Mouse (Mus musculus) colon, adult 2 months (tissue): ENCODE measurements around the gene Olfr1315-ps1. TPM values are rescaled to one million over a fixed set of nuclear protein-coding genes. Genes with fewer than 3 reads are reported as not detected.

ENCODE experiments used
- polyA plus RNA-seq: library from polyadenylated mRNA; depleted of rRNA; stranded (reverse); fragments of >200 nt; gene quantifications from 2 replicates; pipeline ENCODE4 v1.2.3, GENCODE M21; 2012; rRNA removed

Olfr1315-ps1 gene
- not detected in 2 replicates for polyA plus RNA-seq

DNA sequence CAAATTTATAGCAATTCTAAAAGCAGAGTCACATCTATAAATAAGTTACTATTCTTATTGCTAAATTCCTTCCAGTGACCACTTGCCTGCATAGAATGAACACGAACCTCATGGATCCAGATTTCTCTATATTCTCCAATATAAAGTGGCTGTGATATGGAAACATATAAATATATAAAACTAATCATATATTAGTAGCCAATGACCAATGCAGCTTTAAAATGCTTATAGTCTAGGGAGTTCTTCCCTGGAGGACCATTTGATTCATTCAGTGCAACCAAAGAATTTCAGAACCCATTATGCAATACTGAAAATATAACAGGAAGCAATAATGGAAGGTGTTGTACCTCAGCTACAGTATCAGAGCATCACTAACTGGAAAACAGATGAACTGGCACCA is at the start of gene Olfr1315-ps1:
Gene Olfr1315-ps1, minus strand, starts transcription at position 101 of the 400 bp plus-strand sequence.

GRCm38 (mm10) chr2:112153898-112154297 is 38.7 kb upstream of the Olfr1315-ps1 start, which contains the start of gene Olfr1318:
TSS of gene Olfr1318 (plus strand) at chr2:112154198.

GRCm38 (mm10) chr2:112140029-112140428 is 24.8 kb upstream of the Olfr1315-ps1 start, which contains the start of gene Olfr1317:
TSS of gene Olfr1317 (plus strand) at chr2:112140329.

GRCm38 (mm10) chr2:112134877-112135276 is 19.6 kb upstream of the Olfr1315-ps1 start, which contains the start of gene Olfr1316:
TSS of gene Olfr1316 (minus strand) at chr2:112134977.

GRCm38 (mm10) chr2:112096681-112097080 is 18.6 kb downstream of the Olfr1315-ps1 start, which contains the start of gene Olfr1314:
TSS of gene Olfr1314 (minus strand) at chr2:112096781.

DNA sequence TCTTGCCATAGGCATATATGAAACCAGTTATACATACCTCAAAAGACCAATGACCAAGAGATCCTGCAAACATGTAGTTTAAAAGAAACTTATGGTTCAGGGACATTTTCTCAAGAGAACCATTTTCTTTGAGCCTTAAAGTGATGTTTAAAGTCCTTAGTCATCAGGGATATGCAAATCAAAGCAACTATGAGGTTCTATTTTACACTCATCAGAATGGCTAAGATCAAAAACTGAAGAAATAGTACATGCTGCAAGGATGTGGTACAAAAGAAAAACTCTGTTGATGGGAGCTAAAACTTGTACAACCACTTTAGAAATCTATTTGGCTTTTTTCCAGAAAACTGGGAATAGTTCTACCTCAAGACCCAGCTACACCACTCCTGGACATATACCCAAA is 37.5 kb downstream of the Olfr1315-ps1 start, which contains the start of gene Olfr1313:
Gene Olfr1313, minus strand, starts transcription at position 101 of the 400 bp plus-strand sequence.

Other genes starting within 250 kb of the Olfr1315-ps1 start
- gene Olfr1305, start 238.3 kb downstream of the Olfr1315-ps1 start, polyA plus RNA-seq = not detected in 2 replicates
- not detected in 2 replicates for gene Olfr1306, start 199.2 kb downstream of the Olfr1315-ps1 start, polyA plus RNA-seq
- not detected in 2 replicates for gene Olfr1307, start 166.0 kb downstream of the Olfr1315-ps1 start, polyA plus RNA-seq
- gene Olfr1308, start 150.5 kb downstream of the Olfr1315-ps1 start, polyA plus RNA-seq = not detected in 2 replicates
- gene Olfr1309, start 125.2 kb downstream of the Olfr1315-ps1 start, polyA plus RNA-seq = not detected in 2 replicates
- not detected in 2 replicates for gene Olfr1310, start 102.7 kb downstream of the Olfr1315-ps1 start, polyA plus RNA-seq
- gene Olfr1311, start 91.0 kb downstream of the Olfr1315-ps1 start, polyA plus RNA-seq = not detected in 2 replicates
- gene Olfr1312, start 65.2 kb downstream of the Olfr1315-ps1 start, polyA plus RNA-seq = not detected in 2 replicates
- gene Olfr1313, start 37.6 kb downstream of the Olfr1315-ps1 start, polyA plus RNA-seq = not detected in 2 replicates
- gene Olfr1314, start 18.7 kb downstream of the Olfr1315-ps1 start, polyA plus RNA-seq = not detected in 2 replicates
- not detected in 2 replicates for gene Olfr1316, start 19.5 kb upstream of the Olfr1315-ps1 start, polyA plus RNA-seq
- not detected in 2 replicates for gene Olfr1317, start 24.9 kb upstream of the Olfr1315-ps1 start, polyA plus RNA-seq
- gene Olfr1318, start 38.8 kb upstream of the Olfr1315-ps1 start, polyA plus RNA-seq = not detected in 2 replicates
- 68.9 and 103 TPM in 2 replicates for gene Lpcat4, start 124.0 kb upstream of the Olfr1315-ps1 start, polyA plus RNA-seq
- not detected in 2 replicates for gene Nutm1, start 143.9 kb upstream of the Olfr1315-ps1 start, polyA plus RNA-seq
- gene Nop10, start 146.5 kb upstream of the Olfr1315-ps1 start, polyA plus RNA-seq = 29.9 and 30.3 TPM in 2 replicates
- 18.2 and 19.2 TPM in 2 replicates for gene Slc12a6, start 150.4 kb upstream of the Olfr1315-ps1 start, polyA plus RNA-seq
- not detected in 2 replicates for gene Gm21985, start 150.9 kb upstream of the Olfr1315-ps1 start, polyA plus RNA-seq